Mouse (Mus musculus): ENCODE results near the gene Zc3h12a. TPM values are rescaled to one million over a fixed set of nuclear protein-coding genes. Genes with fewer than 3 reads are reported as not detected.
A peak's percentile ranks its signal among the peaks of the same experiment; 100 is the strongest.

Gene Zc3h12a
- polyA plus RNA-seq, 1 experiment from 2014 or later = 0.55 TPM

DNA sequence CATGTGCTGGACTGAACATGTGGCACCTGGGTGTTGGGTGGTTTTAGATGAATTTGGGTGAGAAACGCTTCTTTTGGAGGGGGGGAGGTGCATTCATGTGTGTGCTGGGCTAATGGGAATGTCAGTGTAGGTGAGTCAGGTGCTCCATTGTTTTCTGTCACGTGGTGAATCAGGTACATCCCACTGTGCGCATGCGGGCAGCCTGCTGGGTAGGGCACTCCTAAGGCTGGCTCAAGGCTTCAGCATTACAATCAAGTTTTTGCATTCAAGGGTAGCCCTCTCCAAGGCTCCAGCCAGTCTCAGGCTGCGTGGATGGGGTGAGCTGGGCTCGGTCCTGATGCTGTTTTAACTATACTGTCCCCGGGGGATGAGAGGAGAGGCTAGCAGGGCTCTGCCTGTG is 35.1 kb upstream of the Zc3h12a start:
- H3K4me2 ChIP-seq (ENCODE audit: low read depth, low read length) = no peak overlapping the region
- H3K36me3 ChIP-seq (ENCODE audit: control insufficient read depth, insufficient read depth, low read length) = no peaks in the 10 kb centered on the region
- H3K27me3 ChIP-seq (ENCODE audit: control insufficient read depth, insufficient read depth, low read depth, low read length) = no peaks in the 10 kb centered on the region
- H3K4me3 ChIP-seq (ENCODE audit: low read length) = no peak overlapping the region
- ATAC-seq (ENCODE audit: low read depth) = no peak
- 57% methylated on average over 7 of the region's 7 CpGs for WGBS
- no peaks in the 10 kb centered on the region for H3K9me3 ChIP-seq (ENCODE audit: control insufficient read depth, low read length)
- no peak overlapping the region for H3K9ac ChIP-seq (ENCODE audit: low read length)
- 0 out of 2 replicates have a peak, but pooled peaks cover 4% of the 10 kb centered on the region for H3K4me1 ChIP-seq (replicated peaks; ENCODE audit: control insufficient read depth, insufficient read depth, low read length)
- H3K27ac ChIP-seq (ENCODE audit: low read length) = no peak overlapping the region

DNA sequence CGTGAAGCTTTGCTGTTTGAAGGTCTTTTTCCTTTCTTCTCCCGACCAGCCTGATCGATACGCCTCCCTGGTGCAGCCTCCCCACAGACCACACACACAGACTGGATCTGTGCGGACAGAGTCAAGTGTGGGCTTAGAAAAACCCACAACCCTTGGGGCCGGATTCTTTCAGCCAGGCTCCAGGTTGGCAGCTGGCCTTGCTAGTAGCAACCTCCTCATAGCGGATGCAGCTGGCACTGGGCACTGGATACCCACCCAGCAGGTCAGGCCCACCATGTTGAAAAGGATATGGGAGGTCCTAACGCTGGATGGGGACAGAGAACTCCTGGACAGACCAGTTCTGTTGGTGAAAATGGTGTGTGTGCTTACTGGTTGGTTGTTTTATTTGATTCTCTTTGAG is 33.8 kb upstream of the Zc3h12a start:
- Histone ChIP-seq H3K27me3 (ENCODE audit: control insufficient read depth, insufficient read depth, low read depth, low read length) (no peaks in the 10 kb centered on the region), H3K4me2 (ENCODE audit: low read depth, low read length) (no peak overlapping the region), H3K27ac (ENCODE audit: low read length) (no peak overlapping the region), H3K9ac (ENCODE audit: low read length) (no peak overlapping the region), H3K4me1 (replicated peaks; ENCODE audit: control insufficient read depth, insufficient read depth, low read length) (0 out of 2 replicates have a peak, but pooled peaks cover 4% of the 10 kb centered on the region), H3K4me3 (ENCODE audit: low read length) (no peak overlapping the region), H3K36me3 (ENCODE audit: control insufficient read depth, insufficient read depth, low read length) (no peaks in the 10 kb centered on the region), H3K9me3 (ENCODE audit: control insufficient read depth, low read length) (no peaks in the 10 kb centered on the region)
- ATAC-seq (ENCODE audit: low read depth) = 0 out of 2 replicates have a peak, but pooled peaks have one; percentile 6
- whole genome bisulfite sequencing = 46% methylated on average over 8 of the region's 8 CpGs

DNA sequence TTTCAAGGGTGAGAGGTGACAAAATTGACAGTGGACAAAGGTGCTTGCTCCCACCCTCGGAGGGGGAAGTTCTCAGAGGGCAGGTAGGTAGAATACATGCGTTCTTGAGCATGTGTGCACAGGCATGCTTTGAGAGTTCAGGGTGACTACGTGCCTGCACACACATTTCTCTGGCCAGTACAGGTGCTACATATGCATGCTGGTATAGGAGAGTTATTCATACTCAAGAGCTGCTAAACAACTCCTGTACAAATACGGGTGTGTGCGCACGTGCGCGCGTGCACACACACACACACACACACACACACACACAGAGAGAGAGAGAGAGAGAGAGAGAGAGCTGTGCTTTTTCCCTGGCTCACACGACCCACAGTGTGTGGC is 33.3 kb upstream of the Zc3h12a start:
- peak overlapping the region; percentile 34 for H3K4me2 ChIP-seq (ENCODE audit: low read depth, low read length)
- no peak overlapping the region for H3K9ac ChIP-seq (ENCODE audit: low read length)
- WGBS = 50% methylated on average over 10 of the region's 10 CpGs
- no peaks in the 10 kb centered on the region for H3K36me3 ChIP-seq (ENCODE audit: control insufficient read depth, insufficient read depth, low read length)
- 0 out of 2 replicates have a peak, but pooled peaks cover 4% of the 10 kb centered on the region for H3K4me1 ChIP-seq (replicated peaks; ENCODE audit: control insufficient read depth, insufficient read depth, low read length)
- no peak overlapping the region for H3K27ac ChIP-seq (ENCODE audit: low read length)
- no peaks in the 10 kb centered on the region for H3K9me3 ChIP-seq (ENCODE audit: control insufficient read depth, low read length)
- no peaks in the 10 kb centered on the region for H3K27me3 ChIP-seq (ENCODE audit: control insufficient read depth, insufficient read depth, low read depth, low read length)
- ATAC-seq (ENCODE audit: low read depth) = peak; percentile 78
- peak overlapping the region; percentile 11; the same call in 1 of the 2 replicates for H3K4me3 ChIP-seq (ENCODE audit: low read length)

DNA sequence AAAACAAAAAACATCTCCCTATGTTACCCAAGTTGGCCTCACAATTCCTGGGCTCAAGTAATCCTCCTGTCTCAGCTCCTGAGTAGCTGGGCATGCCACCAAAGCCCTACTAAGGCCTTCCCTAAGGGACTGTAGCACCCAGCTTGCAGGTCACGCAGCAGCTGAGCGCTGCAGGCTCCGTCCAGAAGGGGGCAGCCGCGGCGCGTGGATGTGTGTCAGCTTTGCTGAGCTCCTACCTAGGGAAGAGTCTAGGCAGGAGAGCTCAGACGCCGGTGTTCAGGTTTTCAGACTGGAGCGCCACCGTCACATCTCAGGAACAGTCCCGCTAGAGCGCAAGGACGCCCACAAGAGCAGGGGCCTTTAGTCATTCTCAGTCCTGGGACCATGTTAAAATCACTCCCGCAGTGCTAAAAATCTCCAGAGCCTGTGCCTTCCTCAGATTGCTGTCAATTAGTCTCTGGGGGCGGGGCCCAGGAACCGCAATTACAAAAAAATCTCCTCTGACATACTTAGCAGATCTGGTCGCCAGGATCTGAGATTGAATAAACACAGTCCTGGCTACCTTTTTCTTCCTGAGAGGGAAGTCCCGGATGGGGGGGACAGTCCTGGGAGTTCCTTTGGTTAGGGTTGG is 32.8 kb upstream of the Zc3h12a start:
- Histone ChIP-seq H3K9ac (ENCODE audit: low read length) (no peak overlapping the region), H3K27me3 (ENCODE audit: control insufficient read depth, insufficient read depth, low read depth, low read length) (no peaks in the 10 kb centered on the region), H3K27ac (ENCODE audit: low read length) (no peak overlapping the region), H3K4me2 (ENCODE audit: low read depth, low read length) (peak overlapping the region; percentile 34), H3K4me3 (ENCODE audit: low read length) (peak overlapping the region; percentile 11; the same call in 1 of the 2 replicates), H3K9me3 (ENCODE audit: control insufficient read depth, low read length) (no peaks in the 10 kb centered on the region), H3K4me1 (replicated peaks; ENCODE audit: control insufficient read depth, insufficient read depth, low read length) (0 out of 2 replicates have a peak, but pooled peaks cover 4% of the 10 kb centered on the region), H3K36me3 (ENCODE audit: control insufficient read depth, insufficient read depth, low read length) (no peaks in the 10 kb centered on the region)
- ATAC-seq (ENCODE audit: low read depth) = peak; percentile 76
- 5% methylated on average over 19 of the region's 19 CpGs for WGBS

DNA sequence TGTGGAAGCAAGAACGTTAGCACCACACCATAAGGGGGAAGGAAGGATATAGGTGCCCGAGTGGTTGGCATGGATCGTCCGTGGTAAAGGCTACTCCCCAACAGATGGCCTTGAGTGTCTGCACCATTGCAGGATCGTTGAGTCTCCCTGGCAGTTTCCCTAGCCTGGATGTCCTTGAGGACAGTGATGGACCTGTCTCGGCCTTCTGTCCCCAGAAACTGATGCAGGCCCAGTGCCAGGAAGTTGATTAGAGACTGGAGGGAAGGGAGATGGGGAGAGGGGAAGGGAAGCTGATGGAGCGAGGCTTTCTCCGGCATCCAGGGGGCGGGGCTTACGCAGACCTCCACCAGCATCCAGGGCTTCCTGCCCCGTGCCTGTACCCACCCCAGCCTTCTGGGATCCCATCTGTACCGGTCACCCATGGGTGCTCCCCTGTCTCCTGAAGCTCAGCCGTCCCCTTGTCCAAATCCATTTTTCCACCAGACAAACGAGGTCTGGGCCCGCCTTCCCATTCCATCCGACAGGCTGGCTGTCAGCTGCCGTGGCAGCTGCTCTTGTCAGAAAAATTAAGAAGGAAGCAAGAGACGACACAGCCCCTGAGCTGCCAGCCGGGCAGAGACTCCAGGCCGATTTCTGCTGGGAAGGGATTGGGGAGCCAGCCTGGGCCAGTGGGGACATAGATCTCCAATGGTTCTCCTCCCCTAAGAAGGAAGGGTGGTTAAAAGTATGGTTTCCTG is 31.1 kb upstream of the Zc3h12a start:
- H3K9ac ChIP-seq (ENCODE audit: low read length) = no peak overlapping the region

DNA sequence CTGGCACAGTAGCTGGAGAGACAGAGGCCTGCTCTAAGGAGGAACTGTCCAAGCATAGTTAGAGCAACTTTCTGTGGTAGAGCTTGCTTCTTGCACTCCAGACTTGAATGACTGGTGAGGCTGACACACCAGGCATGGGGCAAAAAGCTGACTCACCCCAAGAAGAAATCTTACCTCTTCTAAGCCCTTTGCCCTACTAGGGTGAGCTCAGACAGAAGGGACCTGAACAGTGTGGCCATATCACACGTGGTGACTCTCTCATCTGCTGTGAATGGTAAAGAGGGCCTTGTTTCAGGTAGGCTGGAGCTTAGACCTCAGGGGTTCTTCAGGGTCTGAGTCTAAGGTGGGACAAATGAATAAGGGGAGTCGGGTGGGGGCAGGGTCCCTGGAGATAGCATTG is 30.4 kb upstream of the Zc3h12a start:
- Histone ChIP-seq H3K27ac (ENCODE audit: low read length) (no peak overlapping the region), H3K27me3 (ENCODE audit: control insufficient read depth, insufficient read depth, low read depth, low read length) (no peaks in the 10 kb centered on the region), H3K4me2 (ENCODE audit: low read depth, low read length) (no peak overlapping the region), H3K9me3 (ENCODE audit: control insufficient read depth, low read length) (no peaks in the 10 kb centered on the region), H3K4me3 (ENCODE audit: low read length) (no peak overlapping the region), H3K4me1 (replicated peaks; ENCODE audit: control insufficient read depth, insufficient read depth, low read length) (0 out of 2 replicates have a peak, but pooled peaks cover 4% of the 10 kb centered on the region), H3K9ac (ENCODE audit: low read length) (no peak overlapping the region), H3K36me3 (ENCODE audit: control insufficient read depth, insufficient read depth, low read length) (no peaks in the 10 kb centered on the region)
- 78% methylated on average over 2 of the region's 2 CpGs for WGBS
- ATAC-seq (ENCODE audit: low read depth) = no peak

More for the DNA sequence above, 31.1 kb upstream of the Zc3h12a start:
- Histone ChIP-seq H3K4me3 (ENCODE audit: low read length) (no peak overlapping the region), H3K9me3 (ENCODE audit: control insufficient read depth, low read length) (no peaks in the 10 kb centered on the region), H3K4me2 (ENCODE audit: low read depth, low read length) (no peak overlapping the region), H3K27ac (ENCODE audit: low read length) (no peak overlapping the region), H3K27me3 (ENCODE audit: control insufficient read depth, insufficient read depth, low read depth, low read length) (no peaks in the 10 kb centered on the region), H3K4me1 (replicated peaks; ENCODE audit: control insufficient read depth, insufficient read depth, low read length) (0 out of 2 replicates have a peak, but pooled peaks cover 4% of the 10 kb centered on the region), H3K36me3 (ENCODE audit: control insufficient read depth, insufficient read depth, low read length) (no peaks in the 10 kb centered on the region)
- no peak for ATAC-seq (ENCODE audit: low read depth)
- 58% methylated on average over 20 of the region's 20 CpGs for WGBS

DNA sequence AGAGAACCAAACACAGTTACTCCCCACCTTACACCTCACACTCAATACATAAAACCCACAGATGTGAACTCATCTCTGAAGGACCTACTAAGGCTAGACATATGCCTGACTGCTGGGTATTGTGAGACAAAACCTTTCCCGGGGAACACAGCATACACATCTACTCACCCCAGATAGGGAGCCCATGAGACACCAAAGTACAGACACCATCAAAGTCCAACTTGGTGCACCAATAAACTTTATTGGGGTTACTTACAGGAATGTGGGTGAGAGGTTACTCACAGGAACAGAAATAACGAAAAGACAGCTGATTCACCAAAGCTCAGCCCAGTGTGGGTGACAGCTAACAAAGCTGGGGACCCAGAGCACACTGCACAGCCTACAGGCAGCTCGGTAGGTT is 29.7 kb upstream of the Zc3h12a start:
- H3K4me3 ChIP-seq (ENCODE audit: low read length) = no peak overlapping the region
- no peak for ATAC-seq (ENCODE audit: low read depth)
- 0 out of 2 replicates have a peak, but pooled peaks cover 4% of the 10 kb centered on the region for H3K4me1 ChIP-seq (replicated peaks; ENCODE audit: control insufficient read depth, insufficient read depth, low read length)
- H3K9ac ChIP-seq (ENCODE audit: low read length) = no peak overlapping the region
- H3K36me3 ChIP-seq (ENCODE audit: control insufficient read depth, insufficient read depth, low read length) = no peaks in the 10 kb centered on the region
- H3K4me2 ChIP-seq (ENCODE audit: low read depth, low read length) = no peak overlapping the region
- H3K9me3 ChIP-seq (ENCODE audit: control insufficient read depth, low read length) = no peaks in the 10 kb centered on the region
- no peak overlapping the region for H3K27ac ChIP-seq (ENCODE audit: low read length)
- H3K27me3 ChIP-seq (ENCODE audit: control insufficient read depth, insufficient read depth, low read depth, low read length) = no peaks in the 10 kb centered on the region
- WGBS = 71% methylated on average over 3 of the region's 3 CpGs

DNA sequence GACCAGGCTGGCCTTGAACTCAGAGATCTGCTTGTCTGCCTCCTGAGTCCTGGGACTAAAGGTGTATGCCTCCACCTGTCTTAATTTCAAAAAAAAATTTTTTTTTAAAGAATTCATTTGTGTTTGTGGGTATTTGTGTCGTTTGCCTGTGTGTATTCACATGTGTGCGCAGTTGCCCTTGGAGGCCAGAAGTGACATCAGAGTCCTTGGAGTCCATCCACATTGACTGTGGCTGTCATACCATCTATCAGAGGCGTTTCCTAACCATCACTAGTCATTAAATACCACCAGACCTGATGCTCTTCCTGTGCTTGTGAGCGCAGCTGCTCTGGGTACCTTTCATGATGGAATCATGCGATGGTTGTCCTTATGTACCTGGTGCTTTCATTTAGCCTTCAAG is 28.0 kb upstream of the Zc3h12a start:
- Histone ChIP-seq H3K36me3 (ENCODE audit: control insufficient read depth, insufficient read depth, low read length) (no peaks in the 10 kb centered on the region), H3K9ac (ENCODE audit: low read length) (no peak overlapping the region), H3K4me2 (ENCODE audit: low read depth, low read length) (no peak overlapping the region), H3K4me1 (replicated peaks; ENCODE audit: control insufficient read depth, insufficient read depth, low read length) (0 out of 2 replicates have a peak, but pooled peaks cover 1% of the 10 kb centered on the region), H3K27me3 (ENCODE audit: control insufficient read depth, insufficient read depth, low read depth, low read length) (no peaks in the 10 kb centered on the region), H3K4me3 (ENCODE audit: low read length) (no peak overlapping the region), H3K9me3 (ENCODE audit: control insufficient read depth, low read length) (no peaks in the 10 kb centered on the region), H3K27ac (ENCODE audit: low read length) (no peak overlapping the region)
- ATAC-seq (ENCODE audit: low read depth) = no peak
- WGBS = 81% methylated on average over 5 of the region's 5 CpGs

DNA sequence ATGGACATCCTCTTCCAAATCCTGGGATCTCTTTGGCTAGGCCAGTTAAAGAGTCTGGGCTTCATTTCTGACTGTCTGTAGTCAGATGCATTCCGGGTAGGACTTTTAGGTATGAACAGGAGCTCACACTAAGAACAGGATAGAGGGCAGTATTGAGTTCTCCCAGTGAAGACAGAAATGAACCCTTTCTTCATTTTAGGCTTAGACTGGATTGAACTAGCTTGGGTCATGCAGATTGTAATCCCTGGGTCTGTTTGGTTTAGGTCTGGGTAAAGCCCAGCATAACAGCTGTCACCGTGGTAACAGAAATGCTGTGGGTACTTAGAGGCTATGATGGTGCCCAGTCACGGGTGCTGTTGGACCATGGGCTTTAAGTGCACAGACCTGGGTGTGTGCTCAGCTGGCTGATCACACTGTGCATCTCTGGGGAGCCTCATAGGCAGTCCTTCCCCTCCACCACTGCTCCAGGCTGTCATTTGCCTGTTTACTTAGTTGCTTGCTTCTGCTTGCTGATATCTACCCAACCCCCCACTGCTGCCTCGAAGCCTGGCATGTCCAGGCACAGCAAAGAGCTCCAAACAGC is 26.1 kb upstream of the Zc3h12a start:
- Histone ChIP-seq H3K4me2 (ENCODE audit: low read depth, low read length) (no peak overlapping the region), H3K4me1 (replicated peaks; ENCODE audit: control insufficient read depth, insufficient read depth, low read length) (no peaks in the 10 kb centered on the region), H3K9ac (ENCODE audit: low read length) (no peak overlapping the region), H3K36me3 (ENCODE audit: control insufficient read depth, insufficient read depth, low read length) (no peaks in the 10 kb centered on the region), H3K27me3 (ENCODE audit: control insufficient read depth, insufficient read depth, low read depth, low read length) (no peaks in the 10 kb centered on the region), H3K4me3 (ENCODE audit: low read length) (no peak overlapping the region), H3K9me3 (ENCODE audit: control insufficient read depth, low read length) (no peaks in the 10 kb centered on the region), H3K27ac (ENCODE audit: low read length) (no peak overlapping the region)
- 49% methylated on average over 4 of the region's 4 CpGs for WGBS
- no peak for ATAC-seq (ENCODE audit: low read depth)

Measured in lung, embryonic 16.5 days (tissue).